Mouse (Mus musculus) limb, embryonic 10.5 days (tissue): ENCODE measurements at regions not wholly inside any gene's neighbourhood (a gene's known extent, or its start where the extent isn't known, plus 50 kb on each side); places are given as distances from the start of the nearest gene placed in this dataset.

Experiments
- DNase-seq: peaks from one replicate; pipeline ENCODE4 v3.0.0-alpha.2; 2017; ENCODE audit warnings: low spot score
- H3K27ac ChIP-seq: fragments of 300-500 bp; sonication (generic); 2 replicates; pipeline ENCODE4 v1.5.1; 2016; ENCODE audit warnings: mild to moderate bottlenecking
- H3K27me3 ChIP-seq: fragments of 300-500 bp; sonication (generic); 2 replicates; pipeline ENCODE4 v1.6.1; 2016; ENCODE audit warnings: low read depth, mild to moderate bottlenecking; ENCODE audit not compliant: poor library complexity, severe bottlenecking
- H3K36me3 ChIP-seq: fragments of 300-500 bp; sonication (generic); 2 replicates; pipeline ENCODE4 v1.6.1; 2016; ENCODE audit warnings: mild to moderate bottlenecking, moderate library complexity
- H3K4me1 ChIP-seq: fragments of 300-500 bp; sonication (generic); 2 replicates; pipeline ENCODE4 v1.6.1; 2016
- H3K4me3 ChIP-seq: fragments of 300-500 bp; sonication (generic); 2 replicates; pipeline ENCODE4 v1.5.1; 2016; ENCODE audit warnings: mild to moderate bottlenecking, moderate library complexity
- H3K9me3 ChIP-seq: fragments of 300-500 bp; sonication (generic); replicated peaks from 2 replicates; pipeline ENCODE4 v1.6.1; 2016; ENCODE audit warnings: mild to moderate bottlenecking
- WGBS: fragments of 180-500 bp; shearing (Covaris S2); methylation state at CpG from one replicate; pipeline ENCODE4 v1.1.7; 2016; 5-methylcytosine and 5-hydroxymethylcytosine counted together

GRCm38 (mm10) chr13:71342921-71343320, 501.3 kb upstream of the Adamts16 start:
- no peak overlapping the region for H3K4me3 ChIP-seq
- no peaks in the 10 kb centered on the region for H3K27me3 ChIP-seq
- no peaks in the 10 kb centered on the region for H3K4me1 ChIP-seq
- no peaks in the 10 kb centered on the region for H3K9me3 ChIP-seq
- DNase-seq = no peak
- WGBS = 86% methylated on average over 1 of the region's 1 CpGs
- H3K36me3 ChIP-seq = no peaks in the 10 kb centered on the region
- H3K27ac ChIP-seq = no peak overlapping the region

DNA sequence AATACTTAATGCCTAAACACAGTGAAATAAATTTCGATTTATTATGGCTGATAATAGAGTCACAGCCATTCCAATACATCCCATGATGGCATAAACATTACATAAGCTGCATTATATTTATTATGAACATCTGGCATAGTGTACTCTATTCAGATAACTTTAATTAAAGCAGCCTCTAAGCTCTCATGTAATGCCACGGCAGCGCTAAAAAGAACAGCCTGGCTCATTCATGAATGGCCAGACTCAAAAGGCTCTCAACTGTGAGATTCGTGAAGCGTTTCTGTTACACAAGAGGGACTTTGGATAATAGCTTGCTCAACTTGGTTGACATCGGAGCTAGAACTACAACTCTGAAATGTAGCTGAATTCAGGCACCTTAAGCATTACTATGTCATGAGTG, 497.1 kb upstream of the Adamts16 start:
- Histone ChIP-seq H3K27ac (no peak overlapping the region), H3K9me3 (no peaks in the 10 kb centered on the region), H3K4me1 (no peaks in the 10 kb centered on the region), H3K36me3 (no peaks in the 10 kb centered on the region), H3K27me3 (no peaks in the 10 kb centered on the region), H3K4me3 (no peak overlapping the region)
- 88% methylated on average over 6 of the region's 6 CpGs for WGBS
- no peak for DNase-seq

DNA sequence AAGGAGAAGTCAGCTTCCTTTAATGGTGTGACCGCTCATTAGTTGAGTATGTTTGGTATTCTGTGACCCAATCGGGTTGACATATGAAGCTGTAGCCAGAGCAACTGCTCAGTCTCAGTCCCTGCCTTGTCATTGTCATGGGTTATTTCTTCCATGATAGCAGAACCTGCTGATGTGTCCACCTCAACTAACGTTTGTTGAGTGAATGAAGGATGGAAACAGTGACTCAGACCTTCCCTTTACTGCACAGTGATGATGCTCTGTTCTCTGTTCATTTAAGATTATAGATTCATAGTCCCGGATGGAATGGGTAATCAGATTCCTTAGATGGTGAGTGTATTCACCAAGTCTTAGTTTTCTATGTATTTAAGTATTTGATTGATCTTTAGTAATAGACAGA, 493.3 kb upstream of the Adamts16 start:
- no peaks in the 10 kb centered on the region for H3K27me3 ChIP-seq
- no peak overlapping the region for H3K27ac ChIP-seq
- H3K4me3 ChIP-seq = no peak overlapping the region
- no peaks in the 10 kb centered on the region for H3K36me3 ChIP-seq
- WGBS = 91% methylated on average over 4 of the region's 4 CpGs
- H3K4me1 ChIP-seq = no peaks in the 10 kb centered on the region
- H3K9me3 ChIP-seq = no peaks in the 10 kb centered on the region
- no peak for DNase-seq

DNA sequence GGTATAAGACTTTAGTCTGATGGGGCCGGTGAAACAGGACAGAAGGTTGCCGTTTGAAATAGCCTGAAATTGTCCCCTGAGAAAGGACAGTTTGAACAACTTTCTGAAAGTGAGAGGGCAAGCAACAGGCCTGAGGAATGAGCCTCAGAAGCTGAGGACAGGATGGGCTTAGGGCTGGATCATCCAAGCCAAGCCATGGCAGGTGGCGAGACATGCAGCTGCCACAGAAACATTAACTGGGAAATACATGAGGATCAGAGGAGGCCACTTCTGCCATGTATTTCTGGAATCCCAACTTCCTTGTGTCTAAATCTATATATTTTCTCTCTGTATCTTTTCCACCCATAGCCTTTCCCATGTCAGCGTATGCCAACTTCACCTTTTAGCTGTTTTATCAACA, 491.5 kb upstream of the Adamts16 start:
- Histone ChIP-seq H3K9me3 (no peaks in the 10 kb centered on the region), H3K27ac (no peak overlapping the region), H3K4me3 (no peak overlapping the region), H3K4me1 (no peaks in the 10 kb centered on the region), H3K36me3 (no peaks in the 10 kb centered on the region), H3K27me3 (no peaks in the 10 kb centered on the region)
- WGBS = 91% methylated on average over 4 of the region's 4 CpGs
- no peak for DNase-seq

DNA sequence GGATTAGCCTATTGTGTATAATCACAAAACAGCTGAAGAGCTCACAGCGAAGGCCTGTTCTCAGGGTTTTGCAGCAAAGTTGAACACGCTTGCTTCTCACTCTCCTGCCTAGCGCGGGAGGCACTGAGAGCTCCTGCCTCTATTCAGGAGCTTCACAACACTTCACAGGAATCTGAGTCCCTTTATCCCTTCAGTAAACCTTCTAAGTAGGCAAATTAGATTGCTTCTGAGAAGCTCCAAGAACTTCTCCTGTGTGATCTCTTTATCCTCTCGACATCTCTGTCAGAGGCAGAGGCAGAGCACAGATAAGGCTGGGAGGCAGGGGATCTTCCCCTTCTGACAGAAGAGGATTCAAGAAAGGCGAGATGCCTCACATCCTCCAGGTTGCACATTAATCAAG, 488.7 kb upstream of the Adamts16 start:
- Histone ChIP-seq H3K4me3 (no peak overlapping the region), H3K4me1 (no peaks in the 10 kb centered on the region), H3K9me3 (no peaks in the 10 kb centered on the region), H3K27me3 (no peaks in the 10 kb centered on the region), H3K27ac (no peak overlapping the region), H3K36me3 (no peaks in the 10 kb centered on the region)
- 47% methylated on average over 6 of the region's 6 CpGs for WGBS
- no peak for DNase-seq

DNA sequence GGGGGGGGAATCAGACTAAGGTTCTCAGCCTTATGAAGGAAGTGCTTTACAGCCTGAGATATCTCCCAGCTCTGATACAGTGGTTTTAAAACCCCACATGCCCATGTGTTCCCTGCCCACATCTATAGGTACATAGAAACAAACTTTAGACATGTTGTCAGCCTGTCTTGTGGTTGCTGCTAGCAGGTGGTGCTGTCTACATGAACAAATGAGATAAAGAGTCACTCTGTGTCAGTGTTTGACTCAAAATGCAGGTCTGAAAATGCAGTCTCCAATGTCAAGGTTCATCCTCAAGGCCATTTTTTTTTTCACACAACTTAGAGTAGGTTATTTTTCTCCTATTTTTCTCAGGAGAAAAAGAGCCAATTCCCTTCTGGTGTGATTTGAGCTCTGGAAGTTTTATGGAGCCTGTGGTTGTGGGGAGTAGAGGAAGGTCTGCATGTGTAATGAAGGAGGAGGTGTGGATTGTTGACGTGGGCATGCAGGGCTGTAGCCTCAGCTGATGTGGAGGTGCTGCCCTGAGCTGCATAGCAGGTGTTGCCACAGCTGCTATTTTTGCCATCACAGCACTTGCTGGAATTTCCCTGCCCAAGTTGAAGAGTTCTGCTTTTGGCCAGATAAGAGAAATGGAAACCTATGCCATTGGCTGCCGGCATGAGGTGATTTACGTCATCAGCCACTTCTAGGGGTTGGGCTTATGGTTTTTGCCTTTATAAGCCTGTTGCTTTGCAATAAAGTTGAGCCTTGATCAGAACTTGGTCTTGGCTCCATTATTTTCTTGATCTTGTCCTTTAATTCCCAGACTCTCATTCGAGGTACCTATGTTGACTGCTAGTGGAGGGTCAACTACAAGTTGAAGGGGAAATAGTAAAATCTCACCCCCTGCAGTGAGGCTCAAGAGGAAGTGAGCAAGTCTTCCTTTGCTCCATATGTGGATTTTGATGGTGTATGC, 486.5 kb upstream of the Adamts16 start:
- DNase-seq = no peak
- WGBS = 78% methylated on average over 4 of the region's 4 CpGs
- Histone ChIP-seq H3K27ac (no peak overlapping the region), H3K4me1 (no peaks in the 10 kb centered on the region), H3K27me3 (no peaks in the 10 kb centered on the region), H3K36me3 (no peaks in the 10 kb centered on the region), H3K4me3 (no peak overlapping the region), H3K9me3 (no peaks in the 10 kb centered on the region)

GRCm38 (mm10) chr13:71320489-71320888, 478.9 kb upstream of the Adamts16 start:
- no peak overlapping the region for H3K4me3 ChIP-seq
- no peak for DNase-seq
- H3K27ac ChIP-seq = no peak overlapping the region
- WGBS = 91% methylated on average over 3 of the region's 3 CpGs
- no peaks in the 10 kb centered on the region for H3K36me3 ChIP-seq
- no peaks in the 10 kb centered on the region for H3K4me1 ChIP-seq
- no peaks in the 10 kb centered on the region for H3K9me3 ChIP-seq
- no peaks in the 10 kb centered on the region for H3K27me3 ChIP-seq

DNA sequence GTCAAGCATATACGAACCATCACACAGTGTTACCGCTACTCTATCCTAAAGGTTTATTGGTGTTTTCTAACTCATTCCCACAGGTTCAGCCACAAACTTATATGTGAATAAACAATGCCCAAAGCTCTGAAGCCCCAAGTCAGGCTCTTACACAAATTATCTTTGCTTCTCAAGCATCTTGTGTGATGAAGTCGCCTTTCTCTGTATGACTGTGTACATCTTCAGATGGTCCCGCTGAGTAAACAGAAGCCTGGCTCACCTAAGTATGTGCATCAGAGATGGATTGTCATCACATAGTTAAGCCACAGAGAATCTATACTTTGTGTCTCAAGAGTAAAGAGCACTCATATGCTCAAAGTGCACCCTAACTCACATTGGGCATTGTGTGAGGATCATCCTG, 462.3 kb upstream of the Adamts16 start:
- DNase-seq = no peak
- H3K9me3 ChIP-seq = no peaks in the 10 kb centered on the region
- H3K4me1 ChIP-seq = no peaks in the 10 kb centered on the region
- 94% methylated on average over 4 of the region's 4 CpGs for WGBS
- H3K27ac ChIP-seq = no peak overlapping the region
- H3K27me3 ChIP-seq = no peaks in the 10 kb centered on the region
- no peaks in the 10 kb centered on the region for H3K36me3 ChIP-seq
- no peak overlapping the region for H3K4me3 ChIP-seq

GRCm38 (mm10) chr13:71275991-71276390, 434.4 kb upstream of the Adamts16 start:
- Histone ChIP-seq H3K36me3 (no peaks in the 10 kb centered on the region), H3K9me3 (no peaks in the 10 kb centered on the region), H3K27ac (no peak overlapping the region), H3K27me3 (no peaks in the 10 kb centered on the region), H3K4me3 (no peak overlapping the region), H3K4me1 (no peaks in the 10 kb centered on the region)
- WGBS = 95% methylated on average over 2 of the region's 2 CpGs
- DNase-seq = no peak

DNA sequence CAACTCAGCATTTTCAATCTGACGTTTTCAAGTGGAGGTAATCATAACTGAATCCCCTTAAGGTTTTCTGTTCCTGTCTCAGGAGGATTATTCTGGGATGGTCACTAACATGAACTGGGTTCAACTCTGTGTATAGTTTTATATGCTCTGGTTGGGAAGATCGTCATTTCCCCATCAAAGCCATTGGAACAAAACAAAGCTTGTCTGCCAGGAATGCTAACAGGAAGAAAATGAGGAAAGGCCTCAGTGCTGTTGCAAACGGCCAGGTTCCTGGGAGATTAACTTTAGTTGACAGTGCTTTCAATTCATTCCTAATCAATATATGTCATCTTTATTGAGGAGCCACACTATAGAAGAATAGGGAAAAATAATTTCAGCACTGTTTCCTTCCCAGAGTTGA, 432.5 kb upstream of the Adamts16 start:
- Histone ChIP-seq H3K4me1 (peaks cover 5% of the 10 kb centered on the region), H3K9me3 (no peaks in the 10 kb centered on the region), H3K36me3 (no peaks in the 10 kb centered on the region), H3K4me3 (no peak overlapping the region), H3K27ac (no peak overlapping the region), H3K27me3 (no peaks in the 10 kb centered on the region)
- 81% methylated on average over 3 of the region's 3 CpGs for WGBS
- DNase-seq = no peak

DNA sequence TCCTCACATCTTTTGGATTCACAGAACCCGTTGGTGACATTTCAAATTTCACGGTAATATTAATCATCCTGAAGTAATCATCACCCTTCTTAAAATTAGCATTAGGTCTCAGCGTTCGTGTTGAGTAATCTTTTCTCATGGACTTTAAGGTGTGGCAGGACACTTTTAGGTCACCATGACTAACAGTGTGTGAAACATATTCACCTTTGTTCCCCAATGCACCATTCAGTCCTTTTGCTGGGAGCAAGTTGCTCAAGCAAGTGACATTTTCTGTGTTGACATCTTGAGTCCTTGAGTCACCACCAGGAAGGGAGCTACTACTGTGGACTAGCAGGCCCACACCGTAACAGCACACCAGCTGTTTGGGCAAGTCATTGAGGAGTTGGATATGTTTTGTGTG, 431.9 kb upstream of the Adamts16 start:
- no peak for DNase-seq
- 89% methylated on average over 5 of the region's 5 CpGs for WGBS
- Histone ChIP-seq H3K27me3 (no peaks in the 10 kb centered on the region), H3K9me3 (no peaks in the 10 kb centered on the region), H3K4me1 (peaks cover 5% of the 10 kb centered on the region), H3K4me3 (no peak overlapping the region), H3K27ac (no peak overlapping the region), H3K36me3 (no peaks in the 10 kb centered on the region)

- no peaks in the 10 kb centered on the region for H3K9me3 ChIP-seq
- no peak overlapping the region for H3K4me3 ChIP-seq
- peaks cover 5% of the 10 kb centered on the region for H3K4me1 ChIP-seq
- DNase-seq = no peak
- no peaks in the 10 kb centered on the region for H3K27me3 ChIP-seq
- no peak overlapping the region for H3K27ac ChIP-seq
- H3K36me3 ChIP-seq = no peaks in the 10 kb centered on the region
- WGBS = 77% methylated on average over 1 of the region's 1 CpGs
Measured at GRCm38 (mm10) chr13:71273067-71273466, 431.5 kb upstream of the Adamts16 start.

GRCm38 (mm10) chr13:71272431-71272830, 430.8 kb upstream of the Adamts16 start:
- no peaks in the 10 kb centered on the region for H3K36me3 ChIP-seq
- H3K27ac ChIP-seq = no peak overlapping the region
- H3K4me1 ChIP-seq = peaks cover 5% of the 10 kb centered on the region
- H3K27me3 ChIP-seq = no peaks in the 10 kb centered on the region
- no peaks in the 10 kb centered on the region for H3K9me3 ChIP-seq
- DNase-seq = no peak
- no peak overlapping the region for H3K4me3 ChIP-seq
- 75% methylated on average over 5 of the region's 5 CpGs for WGBS
